Mouse (Mus musculus): ENCODE results near the gene Srp14.

DNA sequence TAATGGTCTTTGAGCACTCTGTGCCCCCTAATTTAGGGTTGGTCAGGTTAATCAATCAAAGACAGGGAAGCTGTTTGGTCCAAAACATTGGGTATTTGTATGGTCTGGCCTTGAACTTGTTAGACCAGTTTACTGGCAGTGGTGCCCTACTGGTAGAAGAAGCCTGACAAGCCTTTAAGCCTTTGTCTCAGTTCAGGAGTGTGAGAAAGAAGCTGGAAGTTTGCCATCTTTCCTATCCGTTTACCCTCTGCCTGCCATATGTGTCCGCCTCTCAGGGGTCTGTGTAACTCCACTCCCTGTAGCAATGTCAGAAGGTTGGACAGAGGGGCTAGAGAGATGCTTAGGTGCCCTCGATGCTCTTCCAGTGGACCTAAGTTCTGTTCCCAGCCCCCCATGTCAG is 15.1 kb downstream of the Srp14 start:
- TF ChIP-seq POLR2A (IDR thresholded peaks at IDR 0.05; ENCODE audit: insufficient read depth, low read depth, low read length) (no peak), CTCF (IDR thresholded peaks at IDR 0.05) (no peak)
